Mouse (Mus musculus) liver, postnatal 0 days (tissue): Measurements from ENCODE around the gene Plekhm3.

Source experiments
- CTCF ChIP-seq: sonication (generic); IDR thresholded peaks from 2 replicates; pipeline ENCODE4 v1.5.1; 2016; ENCODE audit warnings: antibody characterized with exemption, low read depth
- EP300 ChIP-seq: IDR thresholded peaks from 2 replicates; pipeline ENCODE4 v1.6.1; 2016; ENCODE audit warnings: antibody characterized with exemption, low read depth, mild to moderate bottlenecking

- TF ChIP-seq CTCF (no peak), EP300 (no peak)
Measured at GRCm38 (mm10) chr1:64925594-64925993, 31.0 kb downstream of the Plekhm3 start.
